Mouse (Mus musculus): ENCODE results near the gene Zc3hav1. TPM values are rescaled to one million over a fixed set of nuclear protein-coding genes. Genes with fewer than 3 reads are reported as not detected.

The Zc3hav1 gene
- 18.8 and 34.7 TPM in 2 replicates for polyA plus RNA-seq (2012; rRNA removed; ENCODE audit: low replicate concordance)

DNA sequence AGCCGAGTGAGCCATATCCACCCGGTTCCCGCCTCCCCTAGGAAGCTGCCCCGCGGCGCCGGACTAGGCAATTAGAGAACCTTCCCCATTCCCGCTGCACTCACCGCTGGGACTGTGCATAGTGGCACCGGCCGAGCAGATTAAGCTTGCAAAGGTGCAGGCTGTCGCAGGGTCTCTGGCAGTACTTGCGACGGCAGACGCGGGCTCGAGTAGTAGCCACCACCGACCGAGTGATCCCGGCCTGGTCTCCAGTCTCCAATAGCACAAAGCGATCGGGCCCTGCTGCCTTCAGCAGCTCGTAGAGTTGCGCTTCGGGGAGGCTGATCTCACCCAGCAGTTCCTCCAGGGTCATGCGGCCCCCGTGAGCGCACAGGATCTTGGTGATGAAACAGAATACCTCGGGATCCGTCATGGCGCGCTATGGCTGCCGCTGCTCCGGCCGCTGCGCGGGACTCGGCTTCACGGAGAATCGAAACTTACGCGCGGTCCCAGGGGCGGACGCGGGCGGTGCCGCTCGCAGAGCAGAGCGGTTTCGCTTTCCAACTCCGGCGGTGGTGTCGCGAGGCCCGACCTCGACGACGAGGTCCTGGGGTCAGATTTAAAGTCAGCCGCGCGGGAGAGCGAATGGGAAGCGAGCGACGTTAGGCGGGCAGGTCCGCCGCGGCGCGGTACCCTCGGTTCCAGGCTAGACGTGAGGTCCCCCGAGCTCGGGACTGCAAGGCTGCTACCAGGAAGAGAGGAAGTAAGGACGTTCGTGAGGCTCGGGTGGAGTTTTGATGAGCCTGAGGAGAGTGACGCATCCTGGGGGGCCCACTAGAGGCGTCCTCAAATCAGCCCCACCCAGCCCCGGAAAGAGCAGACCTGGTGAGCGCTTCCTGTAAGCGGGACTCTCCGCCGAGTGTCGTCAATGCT lies at the start of gene Zc3hav1:
Gene Zc3hav1, minus strand, starts transcription at position 793 of the 912 bp plus-strand sequence.

DNA sequence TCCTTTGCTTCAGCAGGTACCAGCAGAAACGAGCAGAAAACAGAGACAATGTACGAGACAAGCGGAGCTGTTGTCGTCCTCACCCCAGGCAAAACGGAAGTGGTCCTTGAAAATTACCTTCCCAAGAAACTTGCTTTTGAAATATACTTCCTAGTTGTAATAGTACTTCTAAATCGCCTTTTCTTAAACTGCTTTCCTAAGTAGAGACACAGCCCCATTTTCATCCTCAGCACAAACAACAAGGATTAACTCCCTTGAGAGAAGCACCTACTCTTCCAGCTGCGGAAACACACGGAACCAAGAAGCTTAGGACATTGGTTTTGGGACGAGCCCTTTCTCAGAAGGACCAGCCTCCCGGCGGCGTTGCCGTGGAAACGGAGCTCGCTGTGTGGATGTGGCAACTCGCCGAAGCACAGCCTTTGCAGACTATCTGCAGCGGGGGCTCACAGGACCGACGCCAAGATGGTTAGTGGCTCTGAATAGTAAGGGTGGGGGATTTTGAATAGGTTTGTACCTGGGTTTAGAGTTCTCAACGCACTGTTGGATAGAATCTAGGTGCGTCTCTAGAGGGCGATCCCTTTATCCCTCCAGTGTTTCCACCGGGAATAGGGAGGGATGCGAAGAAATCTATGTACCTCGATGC lies 26.8 kb upstream of the Zc3hav1 start, which contains the start of gene Ttc26:
Gene Ttc26, plus strand, starts transcription at position 341 of the 643 bp plus-strand sequence.

DNA sequence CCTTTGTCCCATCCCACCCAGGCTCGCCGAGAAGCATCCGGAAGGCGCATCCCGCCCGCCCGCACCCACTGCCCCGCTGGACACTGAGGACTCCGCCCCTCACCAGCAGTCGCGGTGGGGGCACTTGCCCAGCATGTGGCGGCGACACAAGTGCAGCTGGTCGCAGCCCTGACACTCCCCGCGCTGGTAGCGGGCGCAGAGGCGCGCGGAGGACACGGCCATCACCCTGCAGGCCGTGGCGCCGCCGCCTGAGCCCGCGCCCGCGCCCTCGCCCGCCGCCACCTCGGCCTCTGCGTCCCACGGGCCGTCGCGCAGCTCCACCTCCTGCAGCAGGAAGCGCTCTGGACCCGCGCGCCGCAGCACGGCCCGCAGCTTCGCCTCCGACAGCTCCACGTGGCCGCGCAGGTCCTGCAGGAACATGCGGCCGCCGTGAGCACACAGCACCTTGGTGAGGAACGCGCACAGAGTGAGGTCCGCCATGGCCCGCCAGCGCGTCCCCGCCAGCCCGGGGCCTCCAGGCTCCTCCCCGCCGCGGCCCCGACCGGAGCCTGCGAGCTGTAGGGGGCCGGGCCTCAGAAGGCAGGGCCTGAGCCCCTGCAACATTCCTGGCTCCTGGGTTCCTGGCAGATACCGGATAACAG lies 55.5 kb downstream of the Zc3hav1 start, which contains the start of gene Zc3hav1l:
Gene Zc3hav1l, minus strand, starts transcription at position 499 of the 641 bp plus-strand sequence.

Other genes with a start within 250 kb of the Zc3hav1 start
- gene Tmem213, start 245.3 kb downstream of the Zc3hav1 start, polyA plus RNA-seq (2012; rRNA removed; ENCODE audit: low replicate concordance): 13.4 TPM in 1 of 2 replicates, not detected in the other
- gene Atp6v0a4, start 230.0 kb downstream of the Zc3hav1 start, polyA plus RNA-seq (2012; rRNA removed; ENCODE audit: low replicate concordance): 0.75 and 8.9 TPM in 2 replicates
- 1.3 and 18.8 TPM in 2 replicates for gene D630045J12Rik, start 100.6 kb downstream of the Zc3hav1 start, polyA plus RNA-seq (2012; rRNA removed; ENCODE audit: low replicate concordance)
- gene Zc3hav1l, start 55.3 kb downstream of the Zc3hav1 start, polyA plus RNA-seq (2012; rRNA removed; ENCODE audit: low replicate concordance): 2.1 and 13.0 TPM in 2 replicates
- 0.44 and 2.6 TPM in 2 replicates for gene Ttc26, start 26.9 kb upstream of the Zc3hav1 start, polyA plus RNA-seq (2012; rRNA removed; ENCODE audit: low replicate concordance)
- 5.8 and 12.3 TPM in 2 replicates for gene Ubn2, start 79.3 kb upstream of the Zc3hav1 start, polyA plus RNA-seq (2012; rRNA removed; ENCODE audit: low replicate concordance)
- gene Fmc1, start 178.9 kb upstream of the Zc3hav1 start, polyA plus RNA-seq (2012; rRNA removed; ENCODE audit: low replicate concordance): 167 and 239 TPM in 2 replicates
- 24.4 and 30.4 TPM in 2 replicates for gene Luc7l2, start 196.7 kb upstream of the Zc3hav1 start, polyA plus RNA-seq (2012; rRNA removed; ENCODE audit: low replicate concordance)